ENCODE assay signal across 8 mouse cellular contexts in the genomic region with DNA sequence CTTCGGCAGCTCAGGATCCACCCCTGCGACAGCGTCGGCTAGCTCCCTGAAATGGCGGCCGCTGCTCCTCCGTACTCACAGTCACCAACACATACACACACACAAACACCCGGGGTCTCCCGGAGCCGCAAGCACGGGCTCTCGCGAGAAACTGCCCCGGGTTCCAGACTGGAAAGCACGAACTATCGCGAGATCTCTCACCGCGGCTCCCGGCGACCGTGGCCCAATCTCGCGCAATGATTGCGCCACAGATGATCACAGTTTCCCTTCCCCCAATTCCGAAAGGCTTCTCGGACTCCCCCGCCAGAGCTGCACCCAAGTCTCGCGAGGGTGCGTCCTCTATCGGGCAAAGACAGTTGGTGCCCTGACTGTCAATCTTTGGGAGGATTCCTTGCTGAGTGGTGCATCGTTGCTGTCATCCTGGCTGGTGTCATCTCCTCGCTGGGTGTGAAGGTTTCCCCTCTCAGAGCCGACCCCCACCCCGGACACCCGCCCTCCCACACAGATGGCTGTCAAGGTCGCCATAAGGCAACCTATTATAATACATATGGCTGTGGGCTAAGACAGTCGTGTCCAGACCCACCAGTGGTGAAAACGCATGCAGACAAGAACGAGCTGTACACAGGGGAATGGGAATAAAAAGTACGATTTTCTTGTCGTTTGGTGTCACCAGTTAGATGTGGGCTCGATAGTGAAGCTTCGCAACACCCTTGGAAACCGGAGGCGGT. TPM values are rescaled to one million over a fixed set of nuclear protein-coding genes. Genes with fewer than 3 reads are reported as not detected.
A peak's percentile ranks its signal among the peaks of the same experiment; 100 is the strongest.
DNase-seq lines count a peak whose midpoint lies in the region; ATAC-seq and TF ChIP-seq lines count a peak whose summit lies in the region.

Rbm39 (minus strand) TSS at position 145 of the 728 bp plus-strand sequence.

- no peaks in the 10 kb centered on the region for H3K27me3 ChIP-seq in hindbrain, postnatal 0 days (ENCODE audit: insufficient read depth, low read length)

- H3K9ac ChIP-seq in hindbrain, postnatal 0 days (replicated peaks; ENCODE audit: low read length), result peak within 1 kb of the TSS; percentile 100

- DNase-seq in WW6 (ENCODE audit: low read depth, low spot score), result peak; percentile 98
- peak; percentile 99 to 100 for DNase-seq in cerebellum, postnatal 4 days (ENCODE audit: low spot score in 2 of 2)
- peak; percentile 99 for DNase-seq in gastrocnemius, adult 2 months
- DNase-seq in hindbrain, postnatal 0 days (ENCODE audit: low spot score), result peak; percentile 100
- peak; percentile 100 for DNase-seq in left cerebral cortex, adult 2 months (ENCODE audit: extremely low spot score in 1 of 2, low spot score in 2 of 2)
- DNase-seq in right cerebral cortex, adult 2 months (ENCODE audit: low spot score in 2 of 2), result peak; percentile 100
- peak; percentile 100 for DNase-seq in urinary bladder, postnatal 14 days (ENCODE audit: low spot score)

- peaks cover 13% of the 10 kb centered on the region for H3K36me3 ChIP-seq in hindbrain, postnatal 0 days (ENCODE audit: insufficient read depth, low read length)

- H3K4me1 ChIP-seq in hindbrain, postnatal 0 days (ENCODE audit: insufficient read depth, low read length), result peaks cover 5% of the 10 kb centered on the region; the same call in 1 of the 2 replicates

- H3K9me3 ChIP-seq in hindbrain, postnatal 0 days (ENCODE audit: low read length), result no peaks in the 10 kb centered on the region

- intact Hi-C loops in gastrocnemius, adult 2 months (cut with DNase I), result loop anchor here (2.0 kb wide), 2 partner anchors 17 to 99 kb away; partner anchors contain the start of gene Phf20
- intact Hi-C loops in left cerebral cortex, adult 2 months (cut with DNase I), result loop anchor here (1.0 to 5.0 kb wide), 3 partner anchors 16 to 99 kb away; partner anchors contain the start of gene Phf20

- peak within 1 kb of the TSS; percentile 80 for H3K4me2 ChIP-seq in hindbrain, postnatal 0 days (ENCODE audit: low read depth, low read length)

- under 1% methylated on average over 47 of the region's 47 CpGs for WGBS in hindbrain, postnatal 0 days

- peak; percentile 48 for TF ChIP-seq CTCF in gastrocnemius, adult 2 months (IDR thresholded peaks at IDR 0.05)
- TF ChIP-seq CTCF in hindbrain, postnatal 0 days (IDR thresholded peaks at IDR 0.05; ENCODE audit: low read depth), result peak; percentile 68
- peak; percentile 55 for TF ChIP-seq CTCF in left cerebral cortex, adult 2 months (IDR thresholded peaks at IDR 0.05)

- ATAC-seq in hindbrain, postnatal 0 days, result peak; percentile 97
- ATAC-seq in megakaryocyte, adult 5-6 weeks (ENCODE audit: poor library complexity, severe bottlenecking), result peak; percentile 90

- H3K4me3 ChIP-seq in gastrocnemius, adult 2 months, result peak within 1 kb of the TSS; percentile 94
- H3K4me3 ChIP-seq in hindbrain, postnatal 0 days (ENCODE audit: low read length), result peak within 1 kb of the TSS; percentile 100
- peak within 1 kb of the TSS; percentile 88 for H3K4me3 ChIP-seq in left cerebral cortex, adult 2 months

- H3K27ac ChIP-seq in gastrocnemius, adult 2 months, result peak within 1 kb of the TSS; percentile 96
- H3K27ac ChIP-seq in hindbrain, postnatal 0 days, result peak within 1 kb of the TSS; percentile 99
- H3K27ac ChIP-seq in left cerebral cortex, adult 2 months, result peak within 1 kb of the TSS; percentile 99

RNA-seq across cellular contexts. Expression of gene Rbm39, which starts in this region (rescaled TPM):
- 100 to 1,000 TPM; 119 TPM for total RNA-seq in gastrocnemius, adult 2 months (2021)
- total RNA-seq in hindbrain, postnatal 0 days (2014; rRNA removed), result 250 and 341 TPM in 2 replicates
- polyA plus RNA-seq in hindbrain, postnatal 0 days (2015; fragmentation: Nextera tagmentation; extraction: Ambion mirVana), result 448 and 480 TPM in 2 replicates
- 100 to 1,000 TPM; 286 to 301 TPM for total RNA-seq in left cerebral cortex, adult 2 months (2021)
- 443 and 462 TPM in 2 replicates for total RNA-seq in megakaryocyte, adult 5-6 weeks (2015)
- total RNA-seq in megakaryocyte, adult 5-6 weeks (2017), result 508 and 552 TPM in 2 replicates

Comparison
In these comparisons a context has a peak if more than half of its experiments do, and no peak if none do; other contexts are left out.
1. Peak in every context shown above with its lines: DNase-seq, ATAC-seq, H3K4me3 ChIP-seq and H3K27ac ChIP-seq.